Mouse (Mus musculus) embryonic facial prominence, embryonic 12.5 days (tissue): ENCODE measurements around the gene Gm11060. TPM values are rescaled to one million over a fixed set of nuclear protein-coding genes. Genes with fewer than 3 reads are reported as not detected.

ENCODE experiments used
- ATAC-seq: fragments of 200-750 bp; cut with Nextera tagmentation; 2 replicates; pipeline ENCODE4 v1.8.0; 2017; ENCODE audit not compliant: insufficient number of reproducible peaks, insufficient read depth, low FRiP score, low TSS enrichment
- H3K27ac ChIP-seq: fragments of 300-500 bp; sonication (generic); 2 replicates; pipeline ENCODE4 v1.5.1; 2016; ENCODE audit warnings: mild to moderate bottlenecking
- H3K27me3 ChIP-seq: fragments of 300-500 bp; sonication (generic); 2 replicates; pipeline ENCODE4 v1.6.1; 2016; ENCODE audit warnings: mild to moderate bottlenecking, moderate library complexity
- H3K36me3 ChIP-seq: fragments of 300-500 bp; sonication (generic); 2 replicates; pipeline ENCODE4 v1.6.1; 2016; ENCODE audit warnings: mild to moderate bottlenecking
- H3K4me1 ChIP-seq: fragments of 300-500 bp; sonication (generic); 2 replicates; pipeline ENCODE4 v1.6.1; 2016
- H3K4me2 ChIP-seq: fragments of 300-500 bp; sonication (generic); replicated peaks from 2 replicates; pipeline ENCODE4 v1.6.1; 2016; ENCODE audit warnings: mild to moderate bottlenecking, moderate library complexity
- H3K4me3 ChIP-seq: fragments of 300-500 bp; sonication (generic); 2 replicates; pipeline ENCODE4 v1.5.1; 2016; ENCODE audit warnings: mild to moderate bottlenecking
- H3K9ac ChIP-seq: fragments of 300-500 bp; sonication (generic); 2 replicates; pipeline ENCODE4 v1.6.1; 2016; ENCODE audit warnings: mild to moderate bottlenecking, moderate library complexity
- H3K9me3 ChIP-seq: fragments of 300-500 bp; sonication (generic); 2 replicates; pipeline ENCODE4 v1.6.1; 2016; ENCODE audit warnings: mild to moderate bottlenecking, moderate library complexity
- WGBS: fragments of 180-500 bp; shearing (Covaris S2); methylation state at CpG from one replicate; pipeline ENCODE4 v1.1.7; 2016; 5-methylcytosine and 5-hydroxymethylcytosine counted together
- polyA plus RNA-seq: library from polyadenylated mRNA; unstranded; fragments of >200 nt; fragmentation: Nextera tagmentation; extraction: Ambion mirVana; gene quantifications from 2 replicates; pipeline ENCODE4 v1.2.1, GENCODE M21; 2016

The Gm11060 gene
- polyA plus RNA-seq, 1 experiment from 2014 or later = not detected

DNA sequence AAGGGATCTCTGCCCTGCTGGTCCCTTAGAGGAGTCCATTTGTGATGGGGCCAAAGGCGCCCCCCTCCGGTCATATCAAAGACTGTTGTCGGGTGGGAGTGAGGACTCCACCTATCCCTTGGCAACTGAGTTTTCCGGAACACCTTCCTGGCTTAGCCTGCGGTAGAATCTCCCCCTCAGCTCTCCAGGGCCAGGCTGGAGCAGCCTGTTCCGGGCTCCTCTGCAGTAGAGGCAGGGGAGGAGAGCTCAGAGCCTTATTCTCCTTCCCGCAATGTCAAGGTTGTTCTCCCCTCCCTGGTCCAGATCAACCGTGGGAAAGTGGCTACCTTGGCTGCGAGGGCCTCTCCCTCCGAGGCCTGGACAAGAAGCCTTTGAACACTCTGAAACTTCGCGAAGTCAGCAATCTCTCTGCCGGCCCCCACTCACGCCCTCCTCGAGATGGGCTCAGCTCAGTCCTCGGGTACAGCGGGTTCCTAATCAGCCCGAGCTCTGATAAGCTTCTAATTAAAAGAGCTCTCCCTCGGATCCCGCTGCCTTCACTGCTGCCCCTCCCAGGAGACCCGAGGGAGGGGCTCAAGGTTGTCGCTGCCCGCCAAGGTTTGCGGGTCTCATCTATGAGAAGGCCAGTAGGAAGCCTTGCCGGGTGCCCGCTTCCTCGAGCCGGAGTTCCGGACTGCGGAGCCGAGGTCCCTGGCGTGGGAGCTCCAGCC lies 38.7 kb downstream of the Gm11060 start:
- H3K4me1 ChIP-seq = peaks cover 17% of the 10 kb centered on the region
- under 1% methylated on average over 32 of the region's 32 CpGs for WGBS
- H3K4me2 ChIP-seq = no peak overlapping the region
- peaks cover 98% of the 10 kb centered on the region for H3K27me3 ChIP-seq
- H3K9ac ChIP-seq = no peak overlapping the region
- no peak for ATAC-seq
- no peaks in the 10 kb centered on the region for H3K9me3 ChIP-seq
- no peak overlapping the region for H3K4me3 ChIP-seq
- no peak overlapping the region for H3K27ac ChIP-seq
- no peaks in the 10 kb centered on the region for H3K36me3 ChIP-seq

DNA sequence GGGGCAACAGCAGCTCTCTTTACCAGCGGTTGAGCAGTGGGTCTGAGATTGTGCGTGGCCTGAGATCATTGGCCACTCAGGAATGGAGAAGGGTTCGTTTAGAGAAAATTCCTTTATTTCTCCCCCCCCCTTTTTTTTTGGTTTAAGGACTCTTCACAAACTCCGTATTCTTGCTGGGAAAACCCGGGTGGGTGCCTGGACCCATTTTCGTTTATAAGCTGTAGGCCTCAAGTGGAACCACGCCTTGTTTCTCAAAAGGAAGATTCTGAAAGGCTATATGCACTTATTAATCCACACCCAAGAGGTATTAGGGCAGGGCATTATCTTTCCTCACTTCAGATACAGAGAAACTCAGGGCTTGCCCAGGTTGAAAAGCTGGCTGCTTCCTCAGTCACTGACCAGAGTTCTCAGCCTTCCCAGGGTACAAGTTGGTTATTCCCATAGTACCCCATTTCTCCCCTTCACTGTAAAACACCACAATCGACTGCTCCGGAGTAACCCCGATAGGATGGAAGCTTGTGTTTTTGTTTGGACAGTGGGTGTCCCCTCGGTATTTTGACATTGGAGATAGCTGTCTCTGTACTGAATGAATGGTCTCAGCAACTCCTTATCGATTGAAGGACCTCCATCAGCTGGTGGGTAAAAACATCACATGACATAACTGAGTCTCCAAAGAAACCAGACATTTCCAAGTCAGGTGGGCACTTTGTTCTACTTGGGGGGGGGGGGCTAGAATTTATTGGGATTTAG lies 39.4 kb downstream of the Gm11060 start:
- peaks cover 15% of the 10 kb centered on the region for H3K4me1 ChIP-seq
- no peaks in the 10 kb centered on the region for H3K36me3 ChIP-seq
- H3K27ac ChIP-seq = no peak overlapping the region
- no peak overlapping the region for H3K9ac ChIP-seq
- peaks cover 98% of the 10 kb centered on the region for H3K27me3 ChIP-seq
- 6% methylated on average over 12 of the region's 12 CpGs for WGBS
- no peaks in the 10 kb centered on the region for H3K9me3 ChIP-seq
- no peak overlapping the region for H3K4me3 ChIP-seq
- H3K4me2 ChIP-seq = no peak overlapping the region
- no peak for ATAC-seq

DNA sequence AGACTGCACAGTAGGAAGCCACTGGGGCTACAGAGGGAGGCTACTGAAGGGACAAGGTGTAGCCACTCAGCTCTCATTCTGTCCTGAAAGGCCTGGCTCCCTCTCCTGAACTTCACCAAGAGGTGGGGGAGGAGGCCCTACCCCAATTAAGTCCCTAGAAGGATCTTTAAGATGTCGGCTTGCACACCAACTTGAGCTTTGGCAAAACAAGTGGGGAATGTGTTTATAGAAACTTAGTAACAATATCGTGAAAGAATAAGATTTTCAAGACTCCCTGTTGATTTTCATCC lies 39.9 kb downstream of the Gm11060 start:
- H3K4me2 ChIP-seq = no peak overlapping the region
- no peak overlapping the region for H3K4me3 ChIP-seq
- H3K27ac ChIP-seq = no peak overlapping the region
- no peak for ATAC-seq
- peaks cover 10% of the 10 kb centered on the region for H3K4me1 ChIP-seq
- H3K9ac ChIP-seq = no peak overlapping the region
- 3% methylated on average over 2 of the region's 2 CpGs for WGBS
- H3K27me3 ChIP-seq = peaks cover 98% of the 10 kb centered on the region
- H3K36me3 ChIP-seq = no peaks in the 10 kb centered on the region
- H3K9me3 ChIP-seq = no peaks in the 10 kb centered on the region

DNA sequence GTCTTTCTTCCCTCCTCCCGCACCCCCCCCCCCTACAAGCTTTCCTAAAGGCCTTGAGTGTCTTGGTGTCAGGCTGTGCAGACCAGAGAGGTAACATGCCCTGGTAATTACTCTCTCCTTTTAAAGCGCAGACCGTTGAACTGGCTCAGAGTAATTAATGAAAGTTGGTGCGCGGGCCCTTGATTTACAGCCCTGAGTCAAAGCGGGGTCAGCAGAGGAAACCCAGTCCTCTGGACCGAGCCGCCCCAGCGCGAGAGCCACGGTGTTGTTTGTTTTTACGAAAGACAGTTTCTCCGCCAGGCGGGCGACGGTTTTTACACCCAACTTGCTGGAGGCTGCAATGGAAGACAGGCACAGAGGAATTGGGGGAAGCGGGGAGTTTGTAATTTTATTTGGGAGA lies 40.5 kb downstream of the Gm11060 start:
- H3K27me3 ChIP-seq = peaks cover 98% of the 10 kb centered on the region
- no peak overlapping the region for H3K9ac ChIP-seq
- no peak for ATAC-seq
- H3K27ac ChIP-seq = no peak overlapping the region
- no peak overlapping the region for H3K4me2 ChIP-seq
- no peaks in the 10 kb centered on the region for H3K36me3 ChIP-seq
- WGBS = under 1% methylated on average over 17 of the region's 17 CpGs
- no peak overlapping the region for H3K4me3 ChIP-seq
- peaks cover 5% of the 10 kb centered on the region for H3K4me1 ChIP-seq
- no peaks in the 10 kb centered on the region for H3K9me3 ChIP-seq

DNA sequence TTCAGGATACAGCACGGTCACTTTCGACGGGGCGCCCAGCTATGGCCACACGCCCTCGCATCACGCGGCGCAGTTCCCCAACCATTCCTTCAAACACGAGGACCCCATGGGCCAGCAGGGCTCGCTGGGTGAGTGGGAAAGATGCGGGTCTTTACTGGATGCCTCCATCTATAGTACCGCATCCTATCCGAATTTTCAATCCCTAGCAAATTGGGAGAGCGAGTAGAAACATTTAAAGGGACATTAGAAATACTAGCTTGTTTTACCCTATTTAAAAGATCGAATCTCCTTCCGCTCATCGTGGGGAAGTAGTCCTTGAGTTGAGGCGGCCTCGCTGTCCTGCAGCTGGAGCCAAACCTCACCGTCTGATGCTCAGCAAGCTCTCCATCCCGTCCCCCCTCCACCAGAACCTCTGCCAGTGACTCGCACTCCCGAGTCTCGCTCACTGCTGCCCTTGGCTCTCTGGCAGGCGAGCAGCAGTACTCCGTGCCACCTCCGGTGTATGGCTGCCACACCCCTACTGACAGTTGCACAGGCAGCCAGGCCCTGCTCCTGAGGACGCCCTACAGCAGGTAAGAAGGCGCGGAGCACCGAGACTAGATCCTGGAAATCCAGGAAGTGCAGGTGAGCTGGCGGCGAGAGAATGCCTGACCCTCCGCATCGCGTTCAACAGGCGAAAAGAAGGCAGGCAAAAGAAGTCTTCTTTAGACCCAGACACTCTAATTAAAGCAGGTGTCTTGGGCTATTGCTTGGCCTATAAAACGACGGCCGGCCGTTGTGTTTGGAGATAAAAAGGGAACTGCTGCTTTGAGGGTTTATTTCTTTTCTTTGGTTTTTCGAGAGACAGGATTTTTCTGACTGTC lies 41.3 kb downstream of the Gm11060 start:
- whole genome bisulfite sequencing = 2% methylated on average over 43 of the region's 43 CpGs
- Histone ChIP-seq H3K4me2 (no peak overlapping the region), H3K27me3 (peaks cover 97% of the 10 kb centered on the region), H3K4me3 (no peak overlapping the region), H3K4me1 (no peaks in the 10 kb centered on the region), H3K9ac (no peak overlapping the region), H3K27ac (no peak overlapping the region), H3K36me3 (no peaks in the 10 kb centered on the region), H3K9me3 (no peaks in the 10 kb centered on the region)
- ATAC-seq = no peak

DNA sequence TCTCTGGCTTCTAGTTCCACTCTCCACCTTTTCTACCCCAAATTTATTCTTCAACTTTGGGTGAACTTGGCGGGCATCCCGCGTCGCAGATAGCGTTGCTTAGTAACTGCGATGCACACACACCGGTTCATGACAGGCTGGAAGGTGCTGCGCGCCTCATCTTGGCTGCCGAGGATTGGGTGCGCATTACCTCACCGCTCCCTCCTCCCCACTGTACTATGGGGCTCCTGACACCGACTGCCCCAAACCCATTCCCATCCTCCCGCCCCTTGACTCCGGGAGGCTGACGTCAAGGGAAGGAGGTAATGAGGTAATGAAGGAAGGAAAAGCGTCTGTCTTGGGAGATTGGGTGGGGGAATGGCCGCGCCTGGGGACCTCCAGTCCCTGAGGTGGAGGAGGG lies 42.5 kb downstream of the Gm11060 start:
- Histone ChIP-seq H3K9me3 (no peaks in the 10 kb centered on the region), H3K4me2 (no peak overlapping the region), H3K4me3 (no peak overlapping the region), H3K27ac (no peak overlapping the region), H3K4me1 (no peaks in the 10 kb centered on the region), H3K9ac (no peak overlapping the region), H3K36me3 (no peaks in the 10 kb centered on the region), H3K27me3 (peaks cover 97% of the 10 kb centered on the region)
- under 1% methylated on average over 19 of the region's 19 CpGs for WGBS
- ATAC-seq = no peak

DNA sequence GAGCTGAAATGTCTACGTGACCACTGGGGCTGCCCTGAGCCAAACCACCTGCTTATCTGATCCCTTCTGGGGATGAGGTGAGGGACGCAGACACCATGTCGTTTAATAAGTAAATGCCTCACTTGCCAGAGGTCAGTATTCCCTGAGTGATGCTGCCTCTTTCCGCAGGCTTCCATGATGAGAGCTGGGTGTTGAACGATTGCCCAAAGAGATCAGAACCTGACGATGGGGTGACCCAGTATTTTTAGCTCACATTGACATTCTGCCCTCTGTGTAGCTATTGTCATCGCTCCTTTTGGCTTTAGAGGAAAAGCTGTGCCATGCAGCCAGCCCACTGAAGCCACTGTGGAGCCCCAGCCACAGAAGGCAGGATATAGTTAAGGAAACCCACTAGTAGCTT lies 47.7 kb downstream of the Gm11060 start:
- WGBS = 76% methylated on average over 7 of the region's 7 CpGs
- peaks cover 61% of the 10 kb centered on the region for H3K27me3 ChIP-seq

DNA sequence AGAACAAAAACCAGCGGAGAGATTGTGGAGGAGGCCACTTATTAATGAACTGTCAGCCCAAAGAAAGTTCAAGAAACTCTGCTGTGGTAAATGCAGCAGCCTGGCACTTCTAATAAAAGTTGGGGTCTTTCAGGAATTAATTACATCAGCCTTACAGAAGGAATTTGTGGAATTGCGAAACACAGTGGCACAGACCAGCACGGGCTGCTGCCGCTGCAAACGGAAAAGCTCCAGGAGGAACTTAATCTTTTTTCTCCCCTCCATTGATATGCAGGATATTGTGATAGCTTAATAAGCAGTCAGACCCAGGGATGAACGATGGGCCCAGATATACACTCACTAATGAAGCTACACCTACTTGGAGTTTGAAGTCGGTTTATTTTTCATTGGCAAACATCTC lies 49.6 kb downstream of the Gm11060 start:
- ATAC-seq = no peak
- no peak overlapping the region for H3K4me2 ChIP-seq
- no peak overlapping the region for H3K27ac ChIP-seq
- WGBS = 49% methylated on average over 7 of the region's 7 CpGs
- H3K9ac ChIP-seq = no peak overlapping the region
- no peaks in the 10 kb centered on the region for H3K36me3 ChIP-seq
- no peaks in the 10 kb centered on the region for H3K9me3 ChIP-seq
- H3K4me1 ChIP-seq = no peaks in the 10 kb centered on the region
- H3K27me3 ChIP-seq = peaks cover 42% of the 10 kb centered on the region
- H3K4me3 ChIP-seq = no peak overlapping the region

More for the DNA sequence above, 47.7 kb downstream of the Gm11060 start:
- ATAC-seq = no peak
- no peak overlapping the region for H3K27ac ChIP-seq
- no peak overlapping the region for H3K4me3 ChIP-seq
- no peaks in the 10 kb centered on the region for H3K4me1 ChIP-seq
- no peak overlapping the region for H3K4me2 ChIP-seq
- H3K36me3 ChIP-seq = no peaks in the 10 kb centered on the region
- no peak overlapping the region for H3K9ac ChIP-seq
- H3K9me3 ChIP-seq = no peaks in the 10 kb centered on the region

Other genes with a start within 250 kb of the Gm11060 start
- gene Prrg4, start 242.1 kb upstream of the Gm11060 start, polyA plus RNA-seq = 1.8 and 1.9 TPM in 2 replicates
- 10.7 and 10.8 TPM in 2 replicates for gene Ccdc73, start 224.2 kb upstream of the Gm11060 start, polyA plus RNA-seq
- gene Eif3m, start 74.9 kb upstream of the Gm11060 start, polyA plus RNA-seq = 276 and 283 TPM in 2 replicates
- 0.64 and 0.78 TPM in 2 replicates for gene Wt1, start 34.5 kb downstream of the Gm11060 start, polyA plus RNA-seq
- gene Them7, start 132.3 kb downstream of the Gm11060 start, polyA plus RNA-seq = 0.17 TPM in 1 of 2 replicates, not detected in the other